Mouse (Mus musculus): ENCODE data around the gene Ptov1.
"Not testable (repeated sequence)": the region's sequence is repeated elsewhere in the genome, so short reads cannot be mapped to it uniquely, and the experiment has no call there.

The Ptov1 gene

GRCm38 (mm10) chr7:44888256-44889105 lies 18.9 kb upstream of the Ptov1 start:
- DNase-seq: no peak

DNA sequence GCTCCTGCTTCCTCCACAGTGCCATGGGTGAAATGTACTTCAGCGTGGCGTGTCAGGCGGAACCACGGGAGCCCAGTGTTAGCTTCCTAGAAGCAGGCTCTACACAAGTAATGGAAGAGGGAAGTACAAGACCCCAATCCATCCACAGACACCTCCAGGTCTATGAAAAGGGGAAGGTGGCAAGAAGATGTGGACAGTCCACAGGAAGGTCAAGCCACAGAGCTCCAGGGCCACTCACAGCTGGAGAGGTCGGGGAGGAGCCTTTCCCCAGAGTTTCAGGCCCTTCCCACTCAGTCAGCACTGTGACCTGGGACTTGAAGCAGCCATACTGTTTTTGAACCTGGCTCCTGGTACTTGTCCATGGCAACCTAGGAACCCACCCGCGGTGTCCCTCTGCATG lies 17.4 kb upstream of the Ptov1 start:
- no peak for DNase-seq

- no peak for DNase-seq
Measured at GRCm38 (mm10) chr7:44884637-44885036, 15.0 kb upstream of the Ptov1 start.

- no peak for DNase-seq
Measured at GRCm38 (mm10) chr7:44883036-44883435, 13.4 kb upstream of the Ptov1 start.

GRCm38 (mm10) chr7:44877833-44878232 lies 8.2 kb upstream of the Ptov1 start:
- DNase-seq: no peak

- DNase-seq: not testable (repeated sequence)
Measured at GRCm38 (mm10) chr7:44871774-44872173, 2.2 kb upstream of the Ptov1 start.

DNA sequence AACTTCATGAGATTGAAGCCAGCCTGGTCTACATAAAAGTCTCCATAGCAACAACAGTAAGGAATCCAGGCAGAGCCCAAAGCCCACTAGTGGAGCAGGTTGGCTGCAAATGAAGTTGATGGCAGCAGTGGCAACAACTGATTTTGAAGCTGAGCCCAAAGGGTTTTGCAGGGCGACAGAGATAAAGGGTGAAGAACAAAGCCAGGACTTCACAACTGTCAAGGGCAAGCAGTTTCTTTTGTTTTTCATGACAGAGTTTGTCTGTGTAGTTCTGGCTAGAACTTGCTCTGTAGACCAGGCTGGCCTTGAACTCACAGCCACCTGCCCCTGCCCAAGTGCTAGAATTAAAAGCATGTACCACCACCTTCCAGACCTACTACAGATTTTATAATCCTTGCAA lies 1.6 kb upstream of the Ptov1 start:
- no peak for DNase-seq

DNA sequence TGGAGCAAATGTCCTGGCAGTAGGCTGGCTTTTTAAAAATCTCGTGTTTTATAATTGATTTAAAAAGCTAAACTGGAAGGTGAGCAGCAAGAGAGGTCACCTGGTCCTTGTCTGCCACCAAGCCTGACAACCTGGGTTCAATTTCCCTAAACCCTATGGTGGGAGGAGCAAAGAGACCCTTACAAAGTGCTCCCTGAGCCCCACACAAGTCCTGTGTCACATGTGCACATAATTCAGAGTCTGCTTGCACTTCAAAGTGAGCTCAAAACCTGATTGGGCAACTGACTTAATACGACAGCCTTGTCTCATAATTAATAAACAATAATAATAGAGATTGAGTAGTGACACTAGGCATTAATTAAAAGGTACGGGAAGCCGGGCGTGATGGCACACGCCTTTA lies 1.0 kb upstream of the Ptov1 start:
- DNase-seq: no peak

DNA sequence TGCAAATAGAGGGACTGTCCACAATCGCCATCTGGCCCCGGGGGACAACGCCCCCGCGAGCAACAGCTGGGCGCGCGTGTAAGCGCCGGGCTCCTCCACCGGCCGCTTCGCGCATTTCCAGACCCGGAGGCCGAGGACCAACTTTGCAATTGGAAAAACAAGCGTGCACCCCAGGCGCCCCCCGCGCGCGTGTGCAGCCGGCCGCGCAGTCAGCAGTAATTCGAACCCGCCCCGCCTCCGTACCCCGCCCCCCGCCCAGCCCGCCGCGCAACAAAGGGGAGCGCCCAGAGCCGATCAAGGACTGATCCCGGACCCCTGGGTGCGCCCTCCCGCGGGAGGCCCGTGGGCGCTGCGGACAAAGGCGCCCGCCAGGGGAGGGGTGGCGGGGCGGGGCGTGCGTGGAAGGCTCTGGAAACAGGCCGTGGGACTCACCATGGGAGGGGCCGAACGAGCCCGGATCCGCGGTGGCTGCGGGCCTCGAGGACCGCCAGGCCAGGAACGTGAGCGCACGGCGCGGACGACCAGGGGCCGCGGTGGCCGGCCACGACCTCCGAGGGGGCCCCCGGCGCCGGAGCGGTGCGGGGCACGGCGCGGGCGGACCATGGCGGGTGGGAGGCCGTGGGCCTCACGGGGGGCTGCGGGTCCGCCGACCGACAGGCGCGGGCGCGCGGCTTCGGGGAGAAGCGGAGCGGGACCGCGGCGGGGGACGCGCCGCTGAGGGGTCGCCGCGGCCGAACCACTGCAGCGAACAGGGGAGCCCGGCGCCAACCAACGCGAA lies 480 bp downstream of the Ptov1 start:
- DNase-seq: peak; percentile 51 to 52

DNA sequence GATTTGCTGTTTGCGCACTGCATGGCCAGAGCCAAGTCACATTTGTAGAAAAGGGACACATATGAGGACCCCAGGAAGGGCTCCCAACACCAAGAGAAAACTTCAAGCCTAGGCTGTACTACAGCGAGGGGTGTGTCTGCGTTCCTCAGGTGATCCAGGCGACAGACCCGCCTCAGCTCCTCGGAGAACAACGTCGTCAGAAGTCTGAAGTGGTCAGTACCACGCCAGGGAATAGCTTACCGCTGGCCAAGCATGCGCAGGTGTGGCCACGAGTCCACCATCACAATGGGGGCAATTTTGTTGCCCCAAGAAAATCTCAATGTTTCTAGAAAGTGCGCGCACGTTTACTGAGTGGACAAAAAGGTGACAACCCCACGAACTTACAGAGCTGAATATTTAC lies 1.1 kb downstream of the Ptov1 start:
- no peak for DNase-seq

DNA sequence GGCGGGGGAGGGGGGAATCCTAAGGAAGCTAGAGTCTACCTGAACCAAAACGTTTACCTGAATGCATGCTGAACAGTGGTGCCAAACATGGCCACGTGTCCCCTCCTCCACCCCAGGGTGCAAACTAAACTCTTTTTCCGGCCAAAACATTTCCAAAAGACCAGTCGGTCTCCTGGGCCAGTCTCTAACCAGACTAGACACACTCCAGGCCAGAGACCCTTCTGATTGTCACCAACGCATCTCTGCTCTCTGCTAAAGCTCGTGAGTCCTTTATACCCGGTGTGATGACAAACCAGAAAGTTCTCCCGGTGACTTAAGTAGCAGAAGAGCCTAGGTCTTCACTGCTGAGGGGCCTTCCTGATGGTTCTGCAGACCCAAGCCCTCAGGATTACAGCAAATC lies 1.8 kb downstream of the Ptov1 start:
- DNase-seq: no peak

DNA sequence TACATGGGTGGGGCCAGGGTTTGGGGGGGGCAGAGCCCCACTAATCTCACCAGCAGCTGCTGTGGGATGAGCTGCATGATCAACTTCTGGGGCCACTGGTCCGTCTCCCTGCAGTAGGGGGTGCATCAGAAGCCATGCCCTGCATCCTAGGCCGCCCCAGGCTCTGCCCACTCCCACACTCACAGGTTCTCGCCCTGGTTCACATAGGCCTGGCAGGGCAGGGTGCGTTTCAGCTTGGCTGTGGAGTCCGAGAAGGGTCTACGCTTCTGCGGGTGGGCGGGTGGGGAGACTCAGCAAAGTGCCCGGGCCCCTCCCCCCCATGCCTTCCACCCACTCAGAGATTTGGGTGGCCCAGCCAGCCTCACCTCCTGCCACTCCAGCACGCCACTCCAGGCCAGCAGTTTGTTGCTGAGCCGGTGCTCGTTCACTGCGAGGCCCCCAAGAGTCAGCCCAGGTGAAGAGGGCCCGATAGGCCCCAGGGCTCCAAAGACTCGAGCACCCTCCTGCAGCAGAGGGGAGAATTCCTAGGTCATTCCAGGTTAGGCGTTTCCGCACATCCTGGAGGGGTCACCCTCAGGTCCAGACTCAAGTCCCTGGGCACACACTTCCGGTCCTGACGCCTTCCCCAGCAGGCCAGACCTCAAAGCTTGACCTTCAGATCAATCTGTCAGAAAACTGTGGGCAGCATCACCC lies 2.4 kb downstream of the Ptov1 start:
- no peak for DNase-seq

DNA sequence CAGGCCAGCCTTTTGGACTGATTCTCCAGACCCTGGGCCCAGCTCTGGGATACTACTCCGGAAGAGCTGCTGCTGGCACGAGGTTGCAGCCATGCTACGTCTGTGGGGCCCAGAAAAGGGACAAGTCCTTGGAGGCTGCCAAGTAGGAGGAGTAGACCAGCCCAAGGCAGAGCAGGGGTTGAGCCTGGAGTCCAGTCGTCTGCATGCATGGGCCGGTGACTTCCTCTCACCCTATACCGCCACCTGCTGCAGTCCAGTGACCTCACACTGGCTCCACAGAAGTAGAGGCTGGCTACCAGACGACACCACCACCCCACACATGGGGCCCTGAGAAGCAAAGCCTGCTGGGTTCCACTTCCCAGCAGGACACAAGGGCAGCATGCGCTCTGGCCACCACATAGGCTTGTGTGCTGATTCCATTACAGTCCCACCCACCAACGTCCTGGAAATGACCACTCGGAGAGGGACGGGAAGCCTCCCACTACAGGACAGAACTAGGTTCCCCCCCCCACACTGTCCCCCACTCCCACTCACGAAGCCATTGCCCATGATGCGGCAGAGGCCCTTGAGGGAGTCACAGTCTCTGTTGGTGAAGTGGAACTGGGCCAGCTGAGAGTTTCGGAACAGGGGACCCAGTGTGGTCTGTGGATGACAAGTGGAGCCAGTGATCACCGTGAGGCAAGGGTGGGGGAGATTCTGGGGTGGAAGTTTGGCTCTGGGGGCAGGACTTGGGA lies 3.1 kb downstream of the Ptov1 start:
- DNase-seq: no peak

DNA sequence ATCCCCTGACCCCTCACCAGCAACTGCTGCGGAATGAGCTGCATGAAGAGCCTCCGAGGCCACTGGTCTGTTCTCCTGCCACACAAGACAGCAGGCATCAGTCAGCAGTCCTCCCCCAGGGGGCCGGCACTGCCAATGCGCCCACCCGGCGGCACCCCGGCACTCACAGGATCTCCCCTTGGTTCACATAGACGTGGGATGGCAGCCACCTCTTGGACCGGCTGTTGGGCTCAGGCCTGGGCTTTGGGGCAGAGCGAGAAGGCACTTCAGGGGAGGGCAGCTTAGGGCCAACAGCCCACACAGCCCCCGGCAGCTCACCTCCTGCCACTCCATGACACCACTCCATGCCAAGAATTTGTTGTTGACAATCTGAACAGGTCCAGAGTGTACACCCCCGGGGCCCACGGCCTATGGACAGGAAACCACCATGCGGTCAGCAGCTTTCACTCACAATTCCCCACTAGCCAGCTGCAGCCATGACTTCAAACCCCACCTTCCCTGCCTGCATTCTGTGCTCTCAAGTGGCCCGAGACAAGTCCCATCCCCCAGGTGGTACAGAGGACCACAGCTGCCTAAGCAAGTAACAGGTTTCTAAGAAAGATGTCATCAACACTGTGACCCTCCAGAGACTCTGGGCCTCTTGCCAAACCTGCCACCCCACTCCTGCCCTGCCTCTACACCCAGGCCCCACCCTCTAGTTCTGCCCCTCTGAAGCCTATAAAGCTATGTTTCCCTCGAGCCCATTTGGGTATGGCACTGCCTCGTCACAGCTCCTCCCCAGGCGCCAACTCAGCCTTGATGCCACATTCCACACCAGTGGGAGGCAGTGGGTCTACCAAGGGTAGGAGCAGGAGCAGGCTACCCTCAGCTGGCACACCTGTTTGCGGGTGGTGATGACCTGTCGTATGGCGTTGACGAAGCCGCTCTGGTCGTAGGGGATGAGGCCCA lies 4.7 kb downstream of the Ptov1 start:
- DNase-seq: no peak

DNA sequence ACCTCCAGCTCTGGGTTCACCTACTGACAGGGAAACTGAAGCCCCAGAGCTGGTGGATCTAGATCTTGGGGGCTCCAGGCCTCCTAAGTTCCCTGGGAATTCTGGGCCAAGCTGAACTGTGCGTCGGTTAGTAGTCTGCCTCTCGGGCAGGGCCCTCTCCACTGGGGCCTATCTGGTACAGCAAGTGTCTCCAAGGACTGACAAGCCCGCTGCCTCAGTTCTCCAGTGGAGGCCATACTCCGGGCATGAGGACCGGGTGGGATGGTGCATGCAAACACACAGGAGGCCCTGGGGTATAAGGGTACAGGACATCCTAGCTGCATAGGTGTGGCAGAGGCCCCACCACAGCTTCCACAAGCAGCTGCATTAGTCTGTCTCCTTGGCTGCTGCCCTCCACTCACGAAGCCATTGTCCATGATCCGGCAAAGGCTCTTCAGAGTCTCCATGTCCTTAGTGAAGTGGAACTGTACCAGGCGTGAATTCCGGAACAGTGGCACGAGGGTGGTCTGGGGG lies 5.5 kb downstream of the Ptov1 start:
- no peak for DNase-seq

GRCm38 (mm10) chr7:44863210-44863609 lies 6.4 kb downstream of the Ptov1 start:
- no peak for DNase-seq

GRCm38 (mm10) chr7:44862434-44862833 lies 7.2 kb downstream of the Ptov1 start:
- no peak for DNase-seq

DNA sequence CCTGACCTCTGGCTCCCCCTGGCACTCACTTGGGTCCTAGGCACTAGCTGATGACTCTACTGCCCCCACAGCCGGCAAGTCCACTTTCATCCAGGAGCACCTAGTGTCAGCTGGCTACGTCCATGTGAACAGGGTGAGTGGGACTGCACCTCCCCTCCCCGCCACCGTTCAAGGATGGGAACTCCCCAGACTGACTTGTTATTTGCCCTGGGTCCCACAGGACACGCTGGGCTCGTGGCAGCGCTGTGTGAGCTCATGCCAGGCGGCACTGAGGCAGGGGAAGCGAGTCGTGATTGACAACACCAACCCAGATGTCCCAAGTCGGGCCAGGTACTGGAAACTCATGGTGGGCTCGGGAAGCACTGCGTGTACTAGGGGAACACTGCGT lies 8.2 kb downstream of the Ptov1 start:
- no peak for DNase-seq

GRCm38 (mm10) chr7:44860576-44861428 lies 8.8 kb downstream of the Ptov1 start:
- peak in 1 of 2 experiments; percentile 33 for DNase-seq

DNA sequence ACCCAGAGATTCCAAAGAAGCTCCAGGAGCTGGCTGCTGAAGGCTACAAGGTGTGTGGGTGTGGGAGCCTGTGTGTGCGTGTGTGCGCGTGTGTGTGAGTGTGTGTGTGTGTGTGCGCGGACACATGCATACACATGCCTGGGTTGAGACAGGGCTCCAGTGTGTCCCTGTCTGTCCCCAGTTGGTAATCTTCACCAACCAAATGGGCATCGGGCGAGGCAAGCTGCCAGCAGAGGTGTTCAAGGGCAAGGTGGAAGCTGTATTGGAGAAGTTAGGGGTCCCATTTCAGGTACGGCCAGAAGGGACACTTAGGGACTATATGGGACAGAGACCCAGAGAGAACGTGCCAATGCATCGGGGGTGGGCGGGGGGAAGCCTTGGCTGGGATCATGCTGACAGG lies 9.7 kb downstream of the Ptov1 start:
- no peak for DNase-seq
